Mouse (Mus musculus) activated CD4-positive, CD25-positive, alpha-beta regulatory T cell, adult 4 months (primary cell): ENCODE results near the gene Ntmt1. TPM values are rescaled to one million over a fixed set of nuclear protein-coding genes. Genes with fewer than 3 reads are reported as not detected.

Experiments
- ATAC-seq: one replicate; pipeline ENCODE4 v1.8.0; 2017
- polyA plus RNA-seq, 2 experiments: library from polyadenylated mRNA; unstranded; fragments of 100-300 nt; shearing (Covaris generic); gene quantifications; one replicate each; pipeline ENCODE4 v1.2.1; 2017

The Ntmt1 gene
- polyA plus RNA-seq, 2 experiments from 2014 or later: 28.2 to 38.9 TPM

DNA sequence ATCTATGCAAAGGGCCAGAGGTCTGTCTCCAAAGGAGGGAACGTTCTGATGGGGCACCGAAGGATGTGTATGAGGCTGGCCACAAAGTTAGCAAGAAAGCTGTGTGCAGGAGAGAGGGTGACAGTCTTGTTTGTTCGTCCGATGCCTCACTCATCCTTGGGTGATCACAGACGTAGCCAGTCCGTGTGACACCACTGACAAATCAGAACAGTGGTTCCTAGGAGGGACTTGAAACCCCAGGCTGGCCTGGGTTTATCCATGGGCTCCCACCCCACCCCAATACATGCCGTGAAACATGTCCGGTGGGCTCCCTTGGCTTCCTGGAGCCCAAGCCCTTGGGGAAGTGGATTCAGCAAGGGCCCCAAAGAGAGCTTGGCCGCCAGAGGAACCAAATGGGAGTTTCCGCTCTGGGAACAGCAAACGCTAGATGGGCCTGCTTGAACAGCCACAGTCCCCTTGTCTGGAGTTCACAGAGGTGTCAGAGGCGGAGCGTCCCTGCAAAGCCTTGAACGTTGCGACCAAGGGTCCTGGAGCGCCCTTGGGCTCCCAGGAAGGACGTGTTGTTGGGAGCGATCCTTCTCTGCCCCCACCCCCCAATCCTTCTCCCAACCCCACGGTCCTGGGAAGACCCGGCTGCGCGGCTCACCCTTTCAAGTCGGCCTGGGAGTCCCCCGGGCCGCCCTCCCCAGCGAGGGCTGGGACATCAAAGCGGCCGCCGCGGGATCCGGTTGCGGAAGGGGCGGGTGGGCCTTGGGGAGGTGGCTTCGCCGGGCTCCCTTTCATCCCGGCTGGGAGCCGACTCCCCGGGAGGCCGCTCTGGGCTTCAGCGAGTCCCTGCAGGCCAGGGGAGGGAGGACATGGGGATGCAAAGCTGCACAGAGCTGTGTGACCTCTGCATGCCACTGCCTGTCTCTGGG lies 23.3 kb upstream of the Ntmt1 start:
- no peak for ATAC-seq

GRCm38 (mm10) chr2:30787466-30787865 lies 20.2 kb upstream of the Ntmt1 start:
- no peak for ATAC-seq

- no peak for ATAC-seq
Measured at GRCm38 (mm10) chr2:30792061-30792460, 15.6 kb upstream of the Ntmt1 start.

GRCm38 (mm10) chr2:30794179-30795108 lies 13.2 kb upstream of the Ntmt1 start:
- ATAC-seq: peak; percentile 65

DNA sequence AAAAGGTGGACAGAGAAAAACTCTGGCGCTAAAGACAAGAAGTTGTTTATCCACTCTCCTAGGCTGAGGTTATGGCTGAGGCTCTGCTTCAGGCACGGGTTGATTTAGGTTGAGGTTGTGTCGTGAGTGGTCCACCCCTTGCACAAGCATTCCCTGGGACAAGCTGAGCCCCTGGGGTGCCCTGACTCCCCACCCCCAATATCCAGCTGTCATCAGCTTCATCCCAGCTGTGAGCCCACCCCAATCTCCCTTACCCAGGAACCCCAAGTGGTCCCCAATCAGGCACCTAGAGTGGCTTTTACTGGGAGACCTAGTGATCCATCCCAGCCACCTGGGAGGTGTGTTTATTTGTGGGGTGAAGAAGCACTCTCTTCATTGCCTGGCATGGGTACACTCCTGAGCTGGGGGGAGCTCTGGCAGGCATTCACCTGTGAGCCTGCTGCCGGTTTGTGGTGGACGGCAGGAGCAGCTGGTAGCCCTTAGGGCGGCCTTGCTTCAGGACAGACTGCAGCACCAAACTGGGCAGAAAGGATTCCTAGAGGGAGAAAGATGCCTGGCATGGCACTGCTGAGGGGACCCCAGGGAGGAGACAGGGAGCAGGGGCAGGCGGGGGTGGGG lies 12.2 kb upstream of the Ntmt1 start:
- no peak for ATAC-seq

GRCm38 (mm10) chr2:30795889-30796275 lies 11.7 kb upstream of the Ntmt1 start:
- ATAC-seq: no peak

DNA sequence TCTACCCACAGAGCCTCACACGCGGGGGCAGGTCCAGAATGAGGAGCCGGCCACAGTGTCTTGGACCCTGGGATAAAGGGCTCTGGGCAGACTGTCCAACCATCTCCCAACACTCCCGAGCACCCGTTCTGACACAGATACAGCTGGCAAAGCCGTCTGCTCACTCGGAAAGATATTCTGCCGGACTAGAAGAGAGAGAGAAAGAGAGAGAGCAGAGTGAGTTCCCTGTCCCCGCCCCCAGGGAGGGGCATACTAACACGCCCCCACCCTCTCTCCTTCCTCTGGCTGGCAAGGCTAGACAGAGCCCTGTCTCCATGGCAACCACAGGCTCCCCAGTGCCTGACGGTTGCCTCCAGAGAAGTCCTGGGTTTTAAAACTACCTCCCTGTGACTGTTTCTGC lies 11.2 kb upstream of the Ntmt1 start:
- ATAC-seq: peak; percentile 79

GRCm38 (mm10) chr2:30799456-30799855 lies 8.2 kb upstream of the Ntmt1 start:
- ATAC-seq: no peak

GRCm38 (mm10) chr2:30800671-30801066 lies 7.0 kb upstream of the Ntmt1 start:
- no peak for ATAC-seq

DNA sequence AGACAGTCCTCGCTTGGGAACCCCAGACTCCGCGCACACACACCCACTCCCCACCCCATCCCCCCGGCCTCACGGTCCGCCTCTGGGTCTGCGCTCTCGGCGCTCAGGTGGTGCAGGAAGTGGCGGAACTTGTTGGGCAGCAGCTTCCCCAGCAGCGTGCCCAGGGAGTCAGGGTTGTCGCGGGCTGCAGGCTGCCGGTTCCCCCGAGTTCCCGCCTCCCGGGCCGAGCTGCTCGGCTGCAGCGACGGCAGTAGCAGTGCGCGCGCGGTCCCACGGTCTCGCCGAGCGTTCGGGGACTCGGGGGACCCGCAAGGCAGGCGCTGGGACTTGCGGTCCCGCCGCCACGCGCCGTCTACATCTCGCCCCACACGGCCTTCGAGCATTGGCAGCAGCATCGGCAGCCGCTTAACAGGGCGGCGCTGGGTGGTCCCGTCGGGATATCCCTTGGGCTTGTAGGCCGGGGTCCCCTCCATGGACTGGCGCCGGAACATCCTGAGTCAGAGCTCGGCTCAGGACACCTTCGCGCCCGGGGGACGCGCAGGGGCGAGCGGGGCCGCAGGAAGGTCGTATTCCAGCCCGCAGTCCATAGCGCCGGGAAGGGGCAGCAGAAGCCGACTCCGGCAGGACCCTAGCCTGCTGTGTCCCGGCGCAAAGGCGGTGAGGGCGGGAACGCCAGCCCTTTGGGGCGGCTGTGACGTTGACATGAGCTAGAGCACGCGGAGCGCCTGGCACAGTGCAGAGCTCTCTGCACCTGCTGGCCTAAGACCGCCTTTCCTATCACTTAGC lies 6.4 kb upstream of the Ntmt1 start:
- peak; percentile 52 for ATAC-seq

DNA sequence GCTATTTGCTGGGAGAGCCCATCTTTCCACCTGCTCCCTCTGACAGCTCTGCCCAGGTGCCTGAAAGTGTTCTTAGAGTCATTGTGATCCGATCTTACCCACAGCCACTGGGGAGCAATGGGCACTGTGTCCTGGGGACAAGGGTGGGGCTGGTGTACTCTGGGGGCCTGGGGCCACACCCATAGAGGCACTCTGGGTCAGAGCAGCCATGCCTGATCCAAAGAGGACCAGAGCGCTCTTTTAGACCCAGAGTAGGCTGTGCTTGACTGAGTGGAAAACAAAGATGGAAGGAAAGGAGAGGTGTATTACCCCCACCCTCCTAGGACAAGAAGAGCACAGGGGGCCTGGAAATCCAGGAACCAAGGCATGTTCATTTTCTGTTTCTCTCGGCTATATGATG lies 4.0 kb upstream of the Ntmt1 start, which contains the start of gene 1700001O22Rik:
TSS of gene 1700001O22Rik (minus strand) at position 58 of the 400 bp plus-strand sequence.
- no peak for ATAC-seq

DNA sequence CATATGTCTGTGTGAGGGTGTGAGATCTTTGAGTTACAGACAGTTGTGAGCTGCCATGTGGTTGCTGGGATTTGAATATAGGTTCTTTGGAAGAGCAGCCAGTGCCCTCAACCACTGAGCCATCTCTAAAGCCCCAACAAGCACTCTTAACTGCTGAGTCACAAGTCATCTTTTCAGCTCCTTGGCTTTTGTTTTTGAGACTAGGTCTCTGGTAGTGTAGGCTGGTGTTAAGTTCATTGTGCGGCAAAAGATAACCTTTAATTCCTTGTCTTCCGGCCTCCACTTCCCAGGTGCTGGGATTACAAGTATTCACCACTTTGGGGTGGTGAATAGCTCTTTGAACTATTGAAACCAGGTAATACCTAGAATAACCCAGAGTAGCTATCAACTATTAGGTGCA lies 1.6 kb upstream of the Ntmt1 start:
- no peak for ATAC-seq

GRCm38 (mm10) chr2:30807147-30807647 lies 429 bp upstream of the Ntmt1 start:
- no peak for ATAC-seq

- no peak for ATAC-seq
Measured at GRCm38 (mm10) chr2:30808296-30808655, 650 bp downstream of the Ntmt1 start.

- ATAC-seq: no peak
Measured at GRCm38 (mm10) chr2:30809503-30809902, 1.9 kb downstream of the Ntmt1 start.

DNA sequence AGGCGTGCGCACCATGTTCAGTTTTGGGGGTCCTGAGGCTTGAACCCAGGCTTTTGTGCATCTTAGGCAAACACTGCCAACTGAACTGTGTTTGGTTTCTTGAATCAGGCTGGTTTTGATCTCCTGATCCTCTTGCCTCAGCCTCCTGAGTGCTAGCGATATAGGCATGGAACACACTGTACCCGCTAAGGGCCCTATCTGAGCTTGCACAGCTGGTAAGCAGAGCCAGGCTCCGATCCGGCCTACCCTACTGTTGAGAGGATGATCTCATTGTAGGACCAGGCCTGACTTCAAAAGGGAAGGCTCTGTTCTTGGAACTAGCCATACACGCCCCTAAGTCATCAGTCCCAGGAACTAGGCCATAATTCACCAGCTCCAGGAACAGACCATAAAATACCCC lies 2.9 kb downstream of the Ntmt1 start:
- no peak for ATAC-seq

GRCm38 (mm10) chr2:30816383-30816782 lies 8.8 kb downstream of the Ntmt1 start:
- no peak for ATAC-seq

GRCm38 (mm10) chr2:30819873-30820272 lies 12.2 kb downstream of the Ntmt1 start:
- peak; percentile 66 for ATAC-seq

GRCm38 (mm10) chr2:30821073-30821472 lies 13.4 kb downstream of the Ntmt1 start:
- ATAC-seq: no peak

DNA sequence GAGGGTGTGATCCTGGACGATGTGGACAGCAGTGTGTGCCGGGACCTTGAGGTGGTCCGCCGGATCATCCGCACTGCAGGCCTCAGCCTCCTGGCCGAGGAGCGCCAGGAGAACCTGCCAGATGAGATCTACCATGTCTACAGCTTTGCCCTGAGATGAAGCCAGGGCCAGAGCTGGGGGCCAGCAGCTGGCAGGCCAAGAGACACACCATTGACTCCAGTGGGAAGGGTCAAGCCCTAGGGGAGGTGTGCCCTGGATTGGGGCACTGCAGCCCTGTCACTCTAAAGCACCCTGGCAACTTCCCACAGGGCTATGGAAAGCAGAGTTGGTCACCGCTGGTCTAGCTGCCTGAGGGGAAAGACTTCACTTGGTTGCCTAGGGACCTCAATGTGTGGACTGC lies 14.8 kb downstream of the Ntmt1 start:
- no peak for ATAC-seq

DNA sequence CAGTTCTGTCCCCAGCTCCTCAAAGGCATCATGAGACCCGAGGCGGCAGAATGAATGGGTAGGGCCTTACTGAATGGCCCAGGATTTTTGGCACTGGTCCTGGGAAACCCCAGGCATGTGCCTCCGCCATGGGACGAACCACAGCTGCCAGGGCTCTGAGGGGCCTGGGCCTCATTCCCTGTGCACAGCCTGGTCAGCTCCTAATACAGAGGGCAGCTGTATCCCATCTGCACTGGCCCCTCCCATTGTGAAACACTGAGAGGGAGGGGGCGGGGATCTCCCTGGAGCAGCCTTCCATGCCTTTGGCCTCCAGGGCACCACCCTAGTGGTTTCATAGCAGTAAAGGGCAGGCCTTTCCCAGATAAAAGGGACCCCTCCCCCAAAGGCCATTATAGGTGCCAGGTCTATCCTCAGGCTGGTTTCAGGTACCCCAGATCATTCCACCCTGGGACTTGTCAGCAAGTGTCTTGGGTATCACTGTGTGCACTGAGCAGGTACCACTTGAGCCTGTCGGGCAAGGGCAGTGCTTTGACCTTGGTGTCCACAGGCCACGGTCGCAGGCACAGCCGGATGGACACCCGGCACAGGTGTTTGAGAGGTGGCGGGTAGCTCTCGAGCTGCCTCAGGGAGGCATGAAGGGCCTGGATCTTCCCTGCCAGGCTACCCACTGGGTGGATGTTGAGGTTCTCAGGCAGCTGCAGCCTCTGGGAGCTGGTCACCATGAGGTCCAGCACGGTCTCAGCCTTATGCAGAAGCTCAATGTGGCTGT lies 15.9 kb downstream of the Ntmt1 start:
- ATAC-seq: no peak
